Mouse (Mus musculus): ENCODE data around the gene Mctp1.

Gene Mctp1

GRCm38 (mm10) chr13:76824932-76825694 is 440.8 kb downstream of the Mctp1 start:
- DNase-seq (ENCODE audit: low read depth) = no peak

GRCm38 (mm10) chr13:76827738-76828137 is 443.4 kb downstream of the Mctp1 start:
- no peak for DNase-seq (ENCODE audit: low read depth)

GRCm38 (mm10) chr13:76838031-76838430 is 453.7 kb downstream of the Mctp1 start:
- no peak for DNase-seq (ENCODE audit: low read depth)

GRCm38 (mm10) chr13:76840712-76841111 is 456.4 kb downstream of the Mctp1 start:
- no peak for DNase-seq (ENCODE audit: low read depth)

- peak; percentile 52 for DNase-seq (ENCODE audit: low read depth)
Observed at GRCm38 (mm10) chr13:76844629-76845255, 460.4 kb downstream of the Mctp1 start.

- no peak for DNase-seq (ENCODE audit: low read depth)
Observed at GRCm38 (mm10) chr13:76850412-76851054, 466.2 kb downstream of the Mctp1 start.

GRCm38 (mm10) chr13:76854306-76854705 is 470.0 kb downstream of the Mctp1 start:
- no peak for DNase-seq (ENCODE audit: low read depth)

- no peak for DNase-seq (ENCODE audit: low read depth)
Observed at GRCm38 (mm10) chr13:76855021-76855420, 470.7 kb downstream of the Mctp1 start.

- DNase-seq (ENCODE audit: low read depth) = no peak
Observed at GRCm38 (mm10) chr13:76857024-76857423, 472.7 kb downstream of the Mctp1 start.

GRCm38 (mm10) chr13:76858078-76858482 is 473.7 kb downstream of the Mctp1 start:
- DNase-seq (ENCODE audit: low read depth) = no peak

- DNase-seq (ENCODE audit: low read depth) = no peak
Observed at GRCm38 (mm10) chr13:76870291-76870690, 486.0 kb downstream of the Mctp1 start.

GRCm38 (mm10) chr13:76877887-76878763 is 493.8 kb downstream of the Mctp1 start:
- DNase-seq (ENCODE audit: low read depth) = no peak

- DNase-seq (ENCODE audit: low read depth) = no peak
Observed at GRCm38 (mm10) chr13:76879008-76879407, 494.7 kb downstream of the Mctp1 start.

GRCm38 (mm10) chr13:76884517-76885092 is 500.3 kb downstream of the Mctp1 start:
- DNase-seq (ENCODE audit: low read depth) = no peak

GRCm38 (mm10) chr13:76892987-76893386 is 508.7 kb downstream of the Mctp1 start:
- DNase-seq (ENCODE audit: low read depth) = no peak

- DNase-seq (ENCODE audit: low read depth) = no peak
Observed at GRCm38 (mm10) chr13:76895770-76896456, 511.6 kb downstream of the Mctp1 start.

- no peak for DNase-seq (ENCODE audit: low read depth)
Observed at GRCm38 (mm10) chr13:76896457-76896790, 512.1 kb downstream of the Mctp1 start.

- no peak for DNase-seq (ENCODE audit: low read depth)
Observed at GRCm38 (mm10) chr13:76918321-76918720, 534.0 kb downstream of the Mctp1 start.

- DNase-seq (ENCODE audit: low read depth) = no peak
Observed at GRCm38 (mm10) chr13:76926851-76927250, 542.5 kb downstream of the Mctp1 start.

- peak; percentile 10 for DNase-seq (ENCODE audit: low read depth)
Observed at GRCm38 (mm10) chr13:76927875-76928440, 543.6 kb downstream of the Mctp1 start.

- DNase-seq (ENCODE audit: low read depth) = no peak
Observed at GRCm38 (mm10) chr13:76929152-76929551, 544.8 kb downstream of the Mctp1 start.

Measured in fibroblast of lung, adult 2 months (primary cell).